Mouse (Mus musculus): Measurements from ENCODE around the gene Hipk3. TPM values are rescaled to one million over a fixed set of nuclear protein-coding genes. Genes with fewer than 3 reads are reported as not detected.

Hipk3 gene
- polyA plus RNA-seq, 1 experiment from 2014 or later: 4.4 TPM

DNA sequence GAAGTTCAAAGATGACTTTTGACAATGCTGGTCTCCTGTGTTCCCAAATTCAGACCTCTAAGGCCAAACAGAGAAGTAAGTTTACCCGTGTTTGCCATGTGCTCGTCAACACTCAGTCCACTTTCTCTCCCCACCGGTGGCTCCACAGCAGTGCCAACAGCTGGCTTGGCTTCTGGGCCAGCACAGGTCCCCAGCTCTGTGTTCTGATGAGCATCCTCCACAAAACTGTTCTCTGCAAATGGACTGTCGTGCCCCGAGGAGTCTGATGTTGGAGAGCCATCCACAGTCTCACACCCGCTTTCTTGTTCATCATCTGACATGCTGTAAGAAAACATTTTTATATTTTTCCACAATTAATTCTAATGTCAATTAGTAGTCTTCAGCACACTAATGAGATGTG, 63.2 kb downstream of the Hipk3 start:
- ATAC-seq: no peak
- 95% methylated on average over 6 of the region's 6 CpGs for WGBS

DNA sequence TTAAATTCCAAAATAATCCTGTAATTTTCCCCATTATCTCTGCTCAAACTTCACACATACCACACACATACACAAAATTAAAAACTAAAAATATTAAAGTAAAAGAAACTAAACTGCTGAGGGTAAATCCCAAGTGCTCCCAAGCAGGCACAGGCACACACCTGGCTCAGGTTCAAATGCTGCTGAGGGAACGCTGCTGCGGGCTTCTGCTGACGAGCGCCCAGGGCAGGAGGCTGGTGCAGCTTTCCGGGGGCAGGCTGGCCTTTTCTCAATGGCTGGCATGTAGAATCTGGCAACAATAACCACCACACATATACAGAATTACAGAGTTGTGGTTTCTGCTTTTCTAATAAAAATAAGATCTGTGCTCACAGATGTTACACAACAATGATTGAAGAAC, 63.7 kb downstream of the Hipk3 start:
- H3K36me3 ChIP-seq (ENCODE audit: poor library complexity, severe bottlenecking): peaks cover 45% of the 10 kb centered on the region
- ATAC-seq: no peak
- H3K27me3 ChIP-seq: no peaks in the 10 kb centered on the region
- H3K9me3 ChIP-seq (replicated peaks): no peaks in the 10 kb centered on the region
- no peaks in the 10 kb centered on the region for H3K4me1 ChIP-seq
- H3K4me3 ChIP-seq: no peak overlapping the region
- no peak overlapping the region for H3K27ac ChIP-seq
- no peak overlapping the region for H3K9ac ChIP-seq
- 85% methylated on average over 5 of the region's 5 CpGs for WGBS
- no peak overlapping the region for H3K4me2 ChIP-seq

More for the DNA sequence above, 63.2 kb downstream of the Hipk3 start:
- Histone ChIP-seq H3K36me3 (ENCODE audit: poor library complexity, severe bottlenecking) (peaks cover 45% of the 10 kb centered on the region), H3K4me1 (no peaks in the 10 kb centered on the region), H3K27ac (no peak overlapping the region), H3K9ac (no peak overlapping the region), H3K9me3 (replicated peaks) (no peaks in the 10 kb centered on the region), H3K4me2 (no peak overlapping the region), H3K4me3 (no peak overlapping the region), H3K27me3 (no peaks in the 10 kb centered on the region)

- ATAC-seq: no peak
- 79% methylated on average over 3 of the region's 3 CpGs for WGBS
- no peak overlapping the region for H3K9ac ChIP-seq
- no peaks in the 10 kb centered on the region for H3K27me3 ChIP-seq
- H3K4me2 ChIP-seq: no peak overlapping the region
- no peak overlapping the region for H3K4me3 ChIP-seq
- H3K9me3 ChIP-seq (replicated peaks): no peaks in the 10 kb centered on the region
- H3K4me1 ChIP-seq: no peaks in the 10 kb centered on the region
- H3K36me3 ChIP-seq (ENCODE audit: poor library complexity, severe bottlenecking): peaks cover 15% of the 10 kb centered on the region
- no peak overlapping the region for H3K27ac ChIP-seq
These were observed 68.1 kb downstream of the Hipk3 start for GRCm38 (mm10) chr2:104426112-104426511.

- H3K9me3 ChIP-seq (replicated peaks): no peaks in the 10 kb centered on the region
- H3K4me3 ChIP-seq: no peak overlapping the region
- H3K4me2 ChIP-seq: no peak overlapping the region
- no peaks in the 10 kb centered on the region for H3K36me3 ChIP-seq (ENCODE audit: poor library complexity, severe bottlenecking)
- H3K27ac ChIP-seq: no peak overlapping the region
- WGBS: 5% methylated on average over 1 of the region's 1 CpGs
- peak; percentile 61 for ATAC-seq
- no peaks in the 10 kb centered on the region for H3K27me3 ChIP-seq
- no peaks in the 10 kb centered on the region for H3K4me1 ChIP-seq
- H3K9ac ChIP-seq: no peak overlapping the region
These were observed 72.0 kb downstream of the Hipk3 start for GRCm38 (mm10) chr2:104422230-104422629.

DNA sequence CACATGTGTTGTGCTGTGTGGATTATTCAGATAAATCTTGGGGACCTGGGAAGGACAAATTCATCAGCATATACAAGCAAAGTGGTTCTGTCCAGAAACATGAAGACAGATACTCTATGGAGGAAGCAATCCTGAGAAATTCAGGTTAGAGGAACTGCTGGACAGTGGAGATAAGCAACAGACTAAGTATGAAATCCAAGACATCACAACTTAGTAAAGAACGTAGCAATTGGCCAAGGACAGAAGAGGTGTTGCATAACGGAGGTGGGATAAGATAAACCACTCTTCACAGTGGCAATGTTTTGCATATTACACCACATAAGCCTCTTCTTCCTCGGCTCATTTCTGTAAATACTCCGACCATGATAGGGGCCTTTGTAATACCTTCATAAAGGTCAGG, 73.4 kb downstream of the Hipk3 start:
- H3K36me3 ChIP-seq (ENCODE audit: poor library complexity, severe bottlenecking): no peaks in the 10 kb centered on the region
- no peak overlapping the region for H3K4me2 ChIP-seq
- no peaks in the 10 kb centered on the region for H3K27me3 ChIP-seq
- 79% methylated on average over 4 of the region's 4 CpGs for WGBS
- no peaks in the 10 kb centered on the region for H3K9me3 ChIP-seq (replicated peaks)
- H3K4me3 ChIP-seq: no peak overlapping the region
- H3K9ac ChIP-seq: no peak overlapping the region
- H3K4me1 ChIP-seq: no peaks in the 10 kb centered on the region
- ATAC-seq: no peak
- H3K27ac ChIP-seq: no peak overlapping the region

DNA sequence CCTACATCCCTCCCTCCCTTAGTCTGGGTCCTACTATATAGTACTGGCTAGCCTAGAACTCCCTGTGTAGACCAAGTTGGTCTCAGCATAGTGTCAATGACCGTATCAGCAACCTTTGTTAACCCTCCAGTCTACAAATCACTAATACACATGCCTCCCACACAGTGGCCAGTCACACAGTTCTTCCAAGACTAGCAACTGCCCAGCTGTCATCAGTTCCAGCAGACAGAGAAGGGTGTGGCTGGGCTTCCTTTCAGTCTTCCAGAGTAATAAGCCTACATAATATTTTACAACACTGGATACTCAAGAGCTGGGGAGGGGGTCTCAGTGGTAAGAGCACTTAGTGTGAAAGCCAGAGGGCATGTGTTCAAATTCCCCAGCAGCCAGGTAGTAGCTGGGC, 74.2 kb downstream of the Hipk3 start:
- H3K36me3 ChIP-seq (ENCODE audit: poor library complexity, severe bottlenecking): no peaks in the 10 kb centered on the region
- 79% methylated on average over 1 of the region's 1 CpGs for WGBS

GRCm38 (mm10) chr2:104419411-104419810, 74.8 kb downstream of the Hipk3 start:
- Histone ChIP-seq H3K4me3 (no peak overlapping the region), H3K4me1 (no peaks in the 10 kb centered on the region), H3K9me3 (replicated peaks) (no peaks in the 10 kb centered on the region), H3K27me3 (no peaks in the 10 kb centered on the region), H3K36me3 (ENCODE audit: poor library complexity, severe bottlenecking) (no peaks in the 10 kb centered on the region), H3K27ac (no peak overlapping the region), H3K9ac (no peak overlapping the region), H3K4me2 (no peak overlapping the region)
- no peak for ATAC-seq
- 88% methylated on average over 2 of the region's 2 CpGs for WGBS

More for the DNA sequence above, 74.2 kb downstream of the Hipk3 start:
- no peaks in the 10 kb centered on the region for H3K9me3 ChIP-seq (replicated peaks)
- no peak overlapping the region for H3K4me2 ChIP-seq
- no peak overlapping the region for H3K9ac ChIP-seq
- H3K27me3 ChIP-seq: no peaks in the 10 kb centered on the region
- H3K4me3 ChIP-seq: no peak overlapping the region
- ATAC-seq: no peak
- no peaks in the 10 kb centered on the region for H3K4me1 ChIP-seq
- no peak overlapping the region for H3K27ac ChIP-seq

DNA sequence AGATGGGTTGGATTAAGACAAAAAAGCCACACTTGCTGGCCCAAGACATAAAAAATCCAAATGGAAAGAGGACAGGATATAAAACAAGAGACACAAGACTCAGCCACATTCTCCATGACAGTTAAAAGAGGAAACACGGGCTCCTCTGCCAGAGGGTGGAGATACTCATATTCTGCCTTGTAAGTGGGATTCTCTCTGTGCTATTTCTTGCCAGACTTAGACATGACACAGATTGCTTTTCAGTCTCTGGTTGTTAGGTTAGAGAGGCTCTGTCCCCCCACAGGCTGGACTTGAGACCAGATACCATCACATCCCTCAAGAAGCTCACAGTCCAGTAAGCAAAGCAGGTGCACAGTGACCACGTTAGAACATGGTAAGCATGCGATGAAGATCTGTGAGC, 81.2 kb downstream of the Hipk3 start:
- H3K27ac ChIP-seq: no peak overlapping the region
- no peaks in the 10 kb centered on the region for H3K9me3 ChIP-seq (replicated peaks)
- WGBS: 83% methylated on average over 3 of the region's 3 CpGs
- H3K4me1 ChIP-seq: peaks cover 22% of the 10 kb centered on the region
- H3K9ac ChIP-seq: no peak overlapping the region
- H3K4me3 ChIP-seq: no peak overlapping the region
- H3K27me3 ChIP-seq: peaks cover 8% of the 10 kb centered on the region; the same call in 1 of the 2 replicates
- ATAC-seq: no peak
- H3K36me3 ChIP-seq (ENCODE audit: poor library complexity, severe bottlenecking): no peaks in the 10 kb centered on the region
- no peak overlapping the region for H3K4me2 ChIP-seq

- no peak overlapping the region for H3K27ac ChIP-seq
- no peaks in the 10 kb centered on the region for H3K36me3 ChIP-seq (ENCODE audit: poor library complexity, severe bottlenecking)
- peaks cover 12% of the 10 kb centered on the region; the same call in 1 of the 2 replicates for H3K27me3 ChIP-seq
- no peak for ATAC-seq
- peaks cover 27% of the 10 kb centered on the region for H3K4me1 ChIP-seq
- no peaks in the 10 kb centered on the region for H3K9me3 ChIP-seq (replicated peaks)
- H3K9ac ChIP-seq: no peak overlapping the region
- H3K4me3 ChIP-seq: no peak overlapping the region
- H3K4me2 ChIP-seq: no peak overlapping the region
- WGBS: 43% methylated on average over 4 of the region's 4 CpGs
These were observed 81.8 kb downstream of the Hipk3 start for GRCm38 (mm10) chr2:104412496-104412895.

DNA sequence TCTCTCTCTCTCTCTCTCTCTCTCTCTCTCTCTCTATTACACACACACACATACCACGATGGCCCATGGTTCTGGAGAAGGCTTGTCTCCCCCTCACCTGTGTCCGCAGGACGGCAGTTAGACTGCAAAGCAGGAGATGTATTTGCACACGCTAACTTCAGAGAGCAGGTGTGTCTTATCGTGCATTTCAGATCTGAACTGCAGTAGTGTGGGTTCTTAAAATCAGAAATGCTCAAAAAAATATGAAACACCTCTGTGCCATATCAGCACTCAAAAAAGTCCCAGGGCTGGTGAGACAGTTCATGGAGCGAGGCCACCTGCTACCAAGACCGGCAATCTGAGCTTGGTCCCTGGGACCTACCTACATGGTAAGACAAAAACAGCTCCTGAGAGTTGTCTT, 82.4 kb downstream of the Hipk3 start:
- no peaks in the 10 kb centered on the region for H3K9me3 ChIP-seq (replicated peaks)
- H3K27ac ChIP-seq: no peak overlapping the region
- H3K27me3 ChIP-seq: peaks cover 12% of the 10 kb centered on the region; the same call in 1 of the 2 replicates
- no peak overlapping the region for H3K9ac ChIP-seq
- H3K4me1 ChIP-seq: peaks cover 32% of the 10 kb centered on the region
- H3K4me2 ChIP-seq: no peak overlapping the region
- WGBS: 90% methylated on average over 7 of the region's 7 CpGs
- no peaks in the 10 kb centered on the region for H3K36me3 ChIP-seq (ENCODE audit: poor library complexity, severe bottlenecking)
- no peak overlapping the region for H3K4me3 ChIP-seq
- ATAC-seq: no peak

DNA sequence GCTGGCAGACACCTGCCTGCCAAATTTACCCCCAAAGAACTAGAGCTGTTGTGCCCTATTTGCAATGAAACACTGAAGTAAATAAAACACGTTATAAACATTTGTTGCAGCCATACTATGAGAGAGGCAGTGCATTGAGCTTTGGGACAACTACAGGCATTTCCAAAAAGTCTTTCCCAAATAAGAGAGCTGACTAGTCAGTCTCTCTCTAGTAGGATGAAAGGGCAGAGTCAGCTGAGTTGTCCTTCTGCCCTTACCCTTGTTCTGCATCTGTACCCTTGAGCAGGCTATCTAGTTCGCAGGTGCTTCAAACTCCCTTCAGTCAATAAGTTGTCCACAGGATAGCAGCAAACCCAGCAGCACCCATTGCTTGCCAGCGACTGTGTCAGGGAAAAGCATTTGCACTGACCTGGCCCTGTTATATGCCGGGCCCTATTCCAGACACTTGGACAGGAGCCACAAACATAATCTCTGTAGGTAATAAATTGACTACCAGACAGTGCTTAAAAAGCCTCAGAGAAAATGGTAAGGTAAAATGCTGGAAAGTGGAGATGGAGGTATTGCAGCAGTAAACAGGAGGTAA, 83.2 kb downstream of the Hipk3 start, which contains the start of gene D430041D05Rik:
D430041D05Rik (minus strand) TSS at position 51 of the 583 bp plus-strand sequence.
- peaks cover 12% of the 10 kb centered on the region; the same call in 1 of the 2 replicates for H3K27me3 ChIP-seq
- ATAC-seq: no peak
- no peaks in the 10 kb centered on the region for H3K9me3 ChIP-seq (replicated peaks)
- H3K9ac ChIP-seq: peak within 1 kb of the TSS; percentile 92
- no peaks in the 10 kb centered on the region for H3K36me3 ChIP-seq (ENCODE audit: poor library complexity, severe bottlenecking)
- H3K27ac ChIP-seq: peak within 1 kb of the TSS; percentile 81
- H3K4me3 ChIP-seq: peak within 1 kb of the TSS; percentile 77
- H3K4me2 ChIP-seq: peak within 1 kb of the TSS; percentile 92
- H3K4me1 ChIP-seq: peaks cover 37% of the 10 kb centered on the region
- 62% methylated on average over 4 of the region's 4 CpGs for WGBS

DNA sequence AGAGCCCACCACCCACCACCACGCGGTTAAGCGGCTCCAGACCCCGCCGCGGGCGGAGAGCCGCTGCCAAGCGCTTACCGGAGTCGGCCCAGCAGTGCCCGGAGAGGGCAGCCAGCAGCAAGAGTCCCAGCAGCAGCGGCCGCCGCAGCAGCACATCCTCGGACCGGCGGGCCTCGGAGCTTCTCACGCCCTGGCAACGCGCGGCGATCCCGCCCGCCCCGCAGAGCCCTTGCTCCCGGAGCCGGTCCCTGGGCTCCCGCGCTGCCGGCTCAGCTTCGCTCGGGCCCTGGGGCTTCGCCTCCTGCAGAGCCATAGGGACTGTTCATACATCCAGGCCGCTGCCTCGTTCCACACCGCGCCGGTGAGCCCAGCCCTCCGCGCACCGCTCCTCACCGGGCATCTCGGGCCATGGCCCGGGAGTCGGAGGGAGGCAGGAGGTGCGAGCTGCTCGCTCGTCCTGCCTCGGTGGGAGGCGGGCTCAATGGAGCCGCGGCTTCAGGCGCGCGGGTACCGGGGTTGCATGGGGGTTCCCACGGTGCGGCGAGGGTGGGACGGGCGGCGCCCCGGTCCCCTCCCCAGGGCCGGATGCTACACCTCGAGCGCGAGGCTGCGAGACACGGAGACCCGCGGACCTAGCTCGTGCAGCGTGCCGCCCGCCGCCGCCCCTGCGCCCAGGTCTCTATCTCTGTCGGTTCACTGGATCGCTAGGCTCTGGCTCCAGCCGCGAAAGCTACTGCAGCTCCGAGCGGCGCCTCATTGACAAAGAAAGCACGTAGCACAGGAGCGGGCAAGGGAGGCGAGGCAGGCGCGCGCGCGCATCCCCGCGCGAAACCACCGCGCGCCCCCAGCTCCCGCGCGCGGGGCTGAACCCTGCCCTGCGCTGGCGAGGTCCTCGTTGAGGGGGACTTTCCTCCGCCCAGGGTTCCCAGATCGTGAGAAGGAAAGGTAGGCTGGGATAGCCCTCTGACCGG, 84.1 kb downstream of the Hipk3 start:
- WGBS: under 1% methylated on average over 102 of the region's 111 CpGs
- ATAC-seq: peak; percentile 93
- H3K27me3 ChIP-seq: peaks cover 12% of the 10 kb centered on the region; the same call in 1 of the 2 replicates
- H3K4me3 ChIP-seq: peak overlapping the region; percentile 77
- H3K9ac ChIP-seq: peak overlapping the region; percentile 92
- peaks cover 38% of the 10 kb centered on the region for H3K4me1 ChIP-seq
- H3K4me2 ChIP-seq: peak overlapping the region; percentile 92
- H3K36me3 ChIP-seq (ENCODE audit: poor library complexity, severe bottlenecking): no peaks in the 10 kb centered on the region
- peak overlapping the region; percentile 81 for H3K27ac ChIP-seq
- no peaks in the 10 kb centered on the region for H3K9me3 ChIP-seq (replicated peaks)
